Mouse (Mus musculus) hindbrain, postnatal 0 days (tissue): ENCODE data around the gene Tmem88. TPM values are rescaled to one million over a fixed set of nuclear protein-coding genes. Genes with fewer than 3 reads are reported as not detected.
"Not testable (repeated sequence)": the region's sequence is repeated elsewhere in the genome, so short reads cannot be mapped to it uniquely, and the experiment has no call there.

Source experiments
- ATAC-seq: fragments of 200-750 bp; cut with Nextera tagmentation; 2 replicates; pipeline ENCODE4 v1.8.0; 2017; ENCODE audit warnings: mild to moderate bottlenecking, moderate TSS enrichment, moderate library complexity
- DNase-seq: peaks from one replicate; pipeline ENCODE4 v3.0.0-alpha.2; 2015; ENCODE audit warnings: low spot score
- H3K27ac ChIP-seq: fragments of 300-500 bp; sonication (generic); 2 replicates; pipeline ENCODE4 v1.5.1; 2014; ENCODE audit warnings: mild to moderate bottlenecking
- H3K27me3 ChIP-seq: fragments of 300-500 bp; sonication (generic); 2 replicates; pipeline ENCODE4 v1.6.1; 2014; ENCODE audit warnings: low read length, mixed read lengths; ENCODE audit not compliant: insufficient read depth
- H3K36me3 ChIP-seq: fragments of 300-500 bp; sonication (generic); 2 replicates; pipeline ENCODE4 v1.6.1; 2014; ENCODE audit warnings: low read length, mixed read lengths; ENCODE audit not compliant: insufficient read depth
- H3K4me1 ChIP-seq: fragments of 300-500 bp; sonication (generic); 2 replicates; pipeline ENCODE4 v1.6.1; 2014; ENCODE audit warnings: antibody characterized with exemption, low read length, mixed read lengths; ENCODE audit not compliant: insufficient read depth
- H3K4me2 ChIP-seq: fragments of 300-500 bp; sonication (generic); 2 replicates; pipeline ENCODE4 v1.6.1; 2014; ENCODE audit warnings: low read depth, mild to moderate bottlenecking, low read length, moderate library complexity, mixed read lengths
- H3K4me3 ChIP-seq: fragments of 300-500 bp; sonication (generic); 2 replicates; pipeline ENCODE4 v1.5.1; 2014; ENCODE audit warnings: low read length
- H3K9ac ChIP-seq: fragments of 300-500 bp; sonication (generic); replicated peaks from 2 replicates; pipeline ENCODE4 v1.6.1; 2014; ENCODE audit warnings: mild to moderate bottlenecking, low read length, moderate library complexity, mixed read lengths
- H3K9me3 ChIP-seq: fragments of 300-500 bp; sonication (generic); 2 replicates; pipeline ENCODE4 v1.6.1; 2016; ENCODE audit warnings: low read length, mixed read lengths
- CTCF ChIP-seq: IDR thresholded peaks from 2 replicates; pipeline ENCODE4 v1.5.1; 2016; ENCODE audit warnings: antibody characterized with exemption, control low read depth, low read depth
- WGBS: fragments of 180-500 bp; shearing (Covaris S2); extraction: QIAGEN DNeasy Blood & Tissue Kit; methylation state at CpG from one replicate; pipeline ENCODE4 v1.1.7; 2014; 5-methylcytosine and 5-hydroxymethylcytosine counted together
- polyA plus RNA-seq: library from polyadenylated mRNA; unstranded; fragments of >200 nt; fragmentation: Nextera tagmentation; extraction: Ambion mirVana; gene quantifications from 2 replicates; pipeline ENCODE4 v1.2.1, GENCODE M21; 2015
- total RNA-seq: library from RNA; depleted of rRNA; stranded (reverse); fragments of >200 nt; gene quantifications from 2 replicates; pipeline ENCODE4 v1.2.3, GENCODE M21; 2014

Tmem88 gene
- total and polyA plus RNA-seq, 2 experiments from 2014 or later: 3.8 to 8.7 TPM

DNA sequence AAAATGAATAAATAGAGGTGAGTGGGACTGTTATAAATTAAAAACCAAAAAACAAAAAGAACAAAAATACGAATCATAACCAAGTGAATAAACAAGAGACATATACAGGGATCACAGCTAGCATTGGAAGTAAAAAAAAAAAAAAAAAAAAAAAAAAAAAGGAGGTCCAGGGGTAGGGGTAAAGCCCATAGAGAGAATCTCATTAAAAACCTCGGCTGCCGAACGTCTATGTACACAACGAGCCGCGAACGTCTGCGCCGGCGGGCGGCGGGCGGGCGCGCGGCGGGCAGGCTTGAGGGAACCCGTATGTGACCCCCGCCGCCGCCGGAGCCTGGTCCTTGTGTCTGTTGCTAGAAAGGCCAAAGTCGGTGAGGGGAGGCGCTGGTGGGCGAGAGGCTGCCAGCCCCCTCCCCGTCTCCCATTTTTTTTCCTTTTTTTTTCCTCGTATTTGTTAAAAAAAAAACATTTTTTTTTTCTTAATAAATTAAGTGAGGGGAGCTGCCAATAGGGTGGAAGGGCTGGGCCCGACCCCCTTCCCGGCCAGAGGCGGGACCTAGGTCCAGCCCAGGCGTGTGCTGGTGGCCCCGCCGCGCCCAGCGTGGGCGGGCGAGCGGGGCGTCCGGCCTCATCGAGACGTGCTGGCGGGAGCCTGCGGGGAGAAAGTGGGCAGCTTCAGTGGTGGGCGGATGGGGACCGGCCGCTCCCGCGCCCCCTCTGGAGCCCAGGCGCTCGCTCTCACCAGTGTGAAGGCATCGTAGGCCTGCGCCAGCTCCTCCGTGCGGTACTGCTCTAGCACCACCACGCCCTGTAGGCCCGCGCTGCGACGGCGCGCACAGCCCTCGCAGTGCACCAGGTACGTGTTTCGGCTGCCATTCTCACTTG lies 1.4 kb upstream of the Tmem88 start:
- H3K4me3 ChIP-seq: no peak overlapping the region
- WGBS: 25% methylated on average over 65 of the region's 66 CpGs
- H3K9ac ChIP-seq: no peak overlapping the region
- no peak overlapping the region for H3K4me2 ChIP-seq
- H3K27me3 ChIP-seq: no peaks in the 10 kb centered on the region
- H3K4me1 ChIP-seq: 0 out of 2 replicates have a peak, but pooled peaks cover 3% of the 10 kb centered on the region
- DNase-seq (peak; percentile 12), ATAC-seq (no peak)
- H3K9me3 ChIP-seq: no peaks in the 10 kb centered on the region
- no peak overlapping the region for H3K27ac ChIP-seq
- no peak for TF ChIP-seq CTCF
- H3K36me3 ChIP-seq: peaks cover 40% of the 10 kb centered on the region

DNA sequence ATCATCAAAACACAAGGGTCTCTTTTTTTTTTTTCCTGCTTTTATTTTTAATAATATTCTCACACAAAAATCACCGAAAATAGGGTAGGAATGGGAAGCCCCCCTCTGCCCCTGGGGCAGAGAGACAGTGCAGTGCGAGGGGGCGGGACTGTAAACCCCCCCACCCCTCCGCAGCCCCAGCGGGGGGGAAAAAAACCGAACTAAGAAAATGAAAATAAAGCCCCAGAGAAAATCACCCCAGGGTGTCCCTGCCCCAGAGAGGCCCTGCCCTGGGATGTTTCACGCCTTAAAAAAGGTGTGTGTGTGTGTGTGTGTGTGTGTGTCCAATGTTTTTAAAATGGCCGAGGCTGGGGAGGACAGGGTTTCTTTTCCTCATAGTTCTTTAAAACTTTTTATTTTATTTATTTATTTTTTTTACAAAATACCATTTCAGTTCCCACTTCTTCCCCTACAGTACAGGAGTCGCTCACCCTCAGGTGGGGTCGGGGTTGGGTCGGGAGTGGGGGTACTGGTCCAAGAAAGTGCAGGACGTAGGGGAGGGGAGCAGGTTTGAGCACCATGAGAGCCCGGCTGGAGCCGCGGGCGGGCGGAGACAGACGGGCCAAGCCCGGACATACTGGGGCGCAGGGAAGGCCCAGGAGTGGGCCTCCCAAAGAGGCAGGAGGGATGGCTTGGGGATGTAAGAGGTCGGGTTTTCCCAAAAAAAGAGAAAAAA lies 609 bp upstream of the Tmem88 start:
- H3K27me3 ChIP-seq: no peaks in the 10 kb centered on the region
- no peaks in the 10 kb centered on the region for H3K9me3 ChIP-seq
- H3K27ac ChIP-seq: no peak overlapping the region
- ATAC-seq: no peak
- H3K4me3 ChIP-seq: no peak overlapping the region
- DNase-seq: no peak
- WGBS: 32% methylated on average over 21 of the region's 21 CpGs
- H3K36me3 ChIP-seq: peaks cover 33% of the 10 kb centered on the region
- 0 out of 2 replicates have a peak, but pooled peaks cover 3% of the 10 kb centered on the region for H3K4me1 ChIP-seq
- H3K4me2 ChIP-seq: peak overlapping the region; percentile 92; the same call in 1 of the 2 replicates
- no peak overlapping the region for H3K9ac ChIP-seq
- TF ChIP-seq CTCF: no peak

DNA sequence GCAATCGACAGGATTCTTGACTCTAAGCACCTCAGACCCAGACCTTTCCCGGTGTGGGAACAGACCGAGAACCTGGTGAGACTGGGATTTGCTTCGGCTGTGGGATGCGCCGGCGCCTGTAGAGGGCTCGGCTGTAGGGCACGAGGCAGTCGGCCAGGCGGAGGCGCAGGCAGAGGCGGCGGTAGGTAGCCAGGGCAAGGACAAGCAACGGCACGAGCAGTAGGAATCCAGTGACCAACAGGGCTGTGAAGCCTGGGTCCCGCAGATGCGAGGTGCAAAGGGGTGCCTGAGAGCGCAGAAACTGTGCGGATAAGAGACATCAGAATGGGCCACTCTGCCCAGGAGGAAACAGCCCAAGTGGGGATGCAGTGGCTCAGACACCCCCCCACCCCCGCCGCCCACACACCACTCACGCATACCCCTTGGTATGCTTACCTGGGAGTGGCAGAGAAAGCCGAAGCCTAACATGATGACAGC lies 415 bp downstream of the Tmem88 start:
- Histone ChIP-seq H3K27ac (peak overlapping the region; percentile 94), H3K9me3 (no peaks in the 10 kb centered on the region), H3K4me1 (0 out of 2 replicates have a peak, but pooled peaks cover 3% of the 10 kb centered on the region), H3K27me3 (no peaks in the 10 kb centered on the region), H3K36me3 (peaks cover 26% of the 10 kb centered on the region), H3K4me3 (peak overlapping the region; percentile 21), H3K9ac (peak overlapping the region; percentile 38), H3K4me2 (peak overlapping the region; percentile 92)
- peak; percentile 29 for DNase-seq
- ATAC-seq: no peak
- TF ChIP-seq CTCF: peak; percentile 43
- WGBS: 18% methylated on average over 24 of the region's 24 CpGs

DNA sequence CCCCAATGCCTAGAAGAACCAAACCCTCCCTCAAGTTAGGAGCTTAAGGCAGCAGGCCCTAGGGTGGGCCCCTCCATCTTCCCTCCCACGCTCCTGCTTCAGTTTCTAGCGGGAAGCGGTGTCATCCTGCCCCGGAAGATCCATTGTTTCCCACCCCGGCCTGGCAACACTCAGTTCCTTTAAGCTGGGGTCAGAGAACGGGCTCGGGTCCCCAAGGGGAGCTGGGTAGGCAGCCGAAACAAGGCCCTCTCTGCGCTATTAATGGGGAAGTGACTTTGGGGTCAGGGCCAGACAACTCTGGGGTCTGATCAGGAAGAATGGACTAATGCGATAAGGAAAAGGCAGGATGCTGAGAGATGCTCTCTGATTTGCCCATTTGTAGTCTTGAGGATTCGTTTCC lies 1.3 kb downstream of the Tmem88 start:
- H3K36me3 ChIP-seq: peaks cover 20% of the 10 kb centered on the region
- no peaks in the 10 kb centered on the region for H3K9me3 ChIP-seq
- peak overlapping the region; percentile 58; the same call in 1 of the 2 replicates for H3K4me3 ChIP-seq
- peak overlapping the region; percentile 92 for H3K4me2 ChIP-seq
- H3K4me1 ChIP-seq: 0 out of 2 replicates have a peak, but pooled peaks cover 3% of the 10 kb centered on the region
- DNase-seq (no peak), ATAC-seq (no peak)
- no peak for TF ChIP-seq CTCF
- peak overlapping the region; percentile 94; the same call in 1 of the 2 replicates for H3K27ac ChIP-seq
- H3K27me3 ChIP-seq: no peaks in the 10 kb centered on the region
- WGBS: 31% methylated on average over 11 of the region's 11 CpGs
- H3K9ac ChIP-seq: peak overlapping the region; percentile 79; the same call in 1 of the 2 replicates

DNA sequence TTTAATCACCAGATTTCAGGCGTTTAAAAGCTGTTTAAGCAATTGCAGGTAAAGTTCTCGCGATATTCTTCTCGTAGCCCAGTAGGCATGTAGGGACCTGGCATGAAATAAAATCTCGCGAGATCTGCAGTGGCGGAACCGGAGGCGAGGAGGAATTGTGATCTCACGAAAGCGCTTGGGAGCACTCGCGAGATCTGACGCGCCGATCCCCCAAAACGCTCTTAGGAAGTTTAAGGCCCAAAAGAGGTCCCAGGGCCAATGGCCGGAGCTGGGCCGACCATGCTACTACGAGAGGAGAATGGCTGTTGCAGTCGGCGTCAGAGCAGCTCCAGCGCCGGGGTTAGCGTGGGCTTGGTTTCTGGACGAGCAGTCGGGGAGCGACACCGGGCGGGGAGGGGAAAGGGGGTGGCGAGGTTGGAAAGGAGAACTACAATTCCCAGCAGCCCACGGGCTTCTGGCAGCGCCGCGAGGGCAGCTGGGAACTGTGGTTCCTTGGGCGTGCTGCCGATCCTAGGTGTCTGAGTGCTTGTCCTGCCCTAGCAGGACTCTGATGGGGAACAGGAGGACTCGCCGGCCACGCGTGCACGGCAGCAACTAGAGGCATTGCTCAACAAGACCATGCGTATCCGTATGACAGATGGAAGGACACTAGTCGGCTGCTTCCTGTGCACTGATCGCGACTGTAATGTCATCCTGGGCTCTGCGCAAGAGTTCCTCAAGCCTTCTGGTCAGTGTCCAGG lies 2.2 kb downstream of the Tmem88 start:
- Histone ChIP-seq H3K9me3 (no peaks in the 10 kb centered on the region), H3K4me1 (0 out of 2 replicates have a peak, but pooled peaks cover 3% of the 10 kb centered on the region), H3K27me3 (no peaks in the 10 kb centered on the region), H3K36me3 (peaks cover 13% of the 10 kb centered on the region), H3K27ac (peak overlapping the region; percentile 94), H3K4me2 (peak overlapping the region; percentile 92), H3K9ac (peak overlapping the region; percentile 79), H3K4me3 (peak overlapping the region; percentile 58)
- TF ChIP-seq CTCF: no peak
- ATAC-seq (peak; percentile 94), DNase-seq (peak; percentile 100)
- WGBS: under 1% methylated on average over 48 of the region's 48 CpGs

DNA sequence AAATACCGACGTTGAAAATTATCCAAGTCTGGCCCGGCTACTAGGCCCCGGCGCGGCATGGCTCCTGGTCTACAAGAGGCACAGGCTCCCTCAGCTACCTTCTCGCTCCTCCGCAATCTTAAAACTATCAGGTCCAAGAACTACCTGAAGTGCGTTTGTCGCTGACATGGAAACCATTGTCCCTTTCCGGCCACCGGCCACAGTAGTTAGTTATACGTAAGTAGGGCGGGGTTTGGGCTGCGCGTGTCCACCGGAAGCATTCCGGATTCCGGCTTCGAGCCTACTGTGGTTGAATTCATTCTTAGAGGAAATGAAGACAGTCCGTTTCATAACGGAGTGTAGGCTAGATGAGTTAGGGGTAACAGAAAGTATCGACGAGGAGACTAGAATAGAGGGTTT lies 2.8 kb downstream of the Tmem88 start, which contains the start of the genes Naa38 and Cyb5d1:
TSS of gene Naa38 (plus strand) at position 253 of the 399 bp plus-strand sequence.
TSS of gene Cyb5d1 (minus strand) at position 397 of the 399 bp plus-strand sequence.
- H3K4me1 ChIP-seq, H3K27me3 ChIP-seq, H3K36me3 ChIP-seq, H3K9me3 ChIP-seq: not testable (repeated sequence)
- WGBS: under 1% methylated on average over 20 of the region's 24 CpGs
- H3K4me2 ChIP-seq: peak within 1 kb of the TSS; percentile 92
- peak within 1 kb of the TSS; percentile 58 for H3K4me3 ChIP-seq
- peak within 1 kb of the TSS; percentile 94 for H3K27ac ChIP-seq
- peak within 1 kb of the TSS; percentile 79 for H3K9ac ChIP-seq
- peak; percentile 85 for ATAC-seq
- peak; percentile 95 for DNase-seq

DNA sequence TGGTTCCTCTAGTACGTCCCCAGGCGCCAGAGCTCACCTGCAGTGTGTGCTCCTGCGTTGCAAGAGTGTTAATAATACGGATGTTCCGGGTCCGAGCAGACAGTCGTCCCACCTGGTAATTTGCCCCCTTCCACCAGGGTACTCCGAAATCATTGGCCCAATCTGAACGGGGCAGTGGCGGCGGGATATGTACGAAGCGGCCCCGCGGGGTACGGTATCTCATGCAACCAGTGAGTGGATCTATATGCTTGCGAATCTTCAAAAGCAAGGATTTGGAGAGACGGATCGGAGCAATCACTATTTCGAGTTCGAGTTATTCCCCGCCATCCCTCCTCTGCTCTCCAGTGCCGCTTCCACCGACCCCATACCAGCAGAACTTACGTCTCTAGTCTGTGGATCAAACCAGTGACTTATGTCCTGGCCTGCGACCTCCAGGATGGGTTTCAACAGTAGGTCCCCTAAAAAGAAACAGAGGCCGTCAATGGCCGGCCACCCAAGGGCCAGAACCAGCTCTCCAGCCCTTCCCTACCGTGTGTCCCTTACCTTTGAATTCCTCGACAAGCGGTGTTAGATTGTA lies 3.4 kb downstream of the Tmem88 start:
- not testable (repeated sequence) for ATAC-seq

More for the DNA sequence above, 3.4 kb downstream of the Tmem88 start:
- H3K27me3 ChIP-seq, H3K36me3 ChIP-seq, H3K4me1 ChIP-seq, H3K9me3 ChIP-seq: not testable (repeated sequence)
- 1% methylated on average over 31 of the region's 31 CpGs for WGBS
- peak overlapping the region; percentile 79 for H3K9ac ChIP-seq
- peak overlapping the region; percentile 92 for H3K4me2 ChIP-seq
- peak overlapping the region; percentile 58 for H3K4me3 ChIP-seq
- peak overlapping the region; percentile 94 for H3K27ac ChIP-seq
- peak; percentile 25 for DNase-seq
